ENCODE assay signal across 15 mouse cellular contexts in the genomic region with DNA sequence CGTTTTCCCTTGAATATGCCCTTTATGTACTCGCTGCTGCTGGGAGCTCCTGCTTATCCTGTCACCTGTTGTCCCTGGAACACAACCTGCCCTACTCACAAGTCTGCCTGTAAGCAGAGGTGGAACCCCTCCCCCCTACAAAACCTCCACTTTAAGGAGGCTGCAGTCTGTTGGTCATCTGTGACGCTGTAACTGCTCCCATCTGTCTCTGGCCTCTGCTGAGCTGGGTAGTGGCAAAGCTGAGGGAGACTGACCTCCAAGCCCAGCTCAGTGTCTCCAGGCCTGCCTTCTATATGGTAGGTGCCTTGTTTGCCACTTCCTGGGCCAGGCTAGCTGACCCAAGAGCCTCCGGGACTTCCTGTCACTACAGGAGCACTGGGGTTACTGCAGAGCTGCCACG.
DNase-seq lines count a peak whose midpoint lies in the region; ATAC-seq and TF ChIP-seq lines count a peak whose summit lies in the region.
"Had no signal": no experiment of that assay in that cellular context is flagged by ENCODE, and none has a peak within 500 bp of the region (broad histone marks: within the 10 kb centered on the region; RNA-seq: fewer than 3 reads in every experiment).

No protein-coding gene starts in this region.

- H3K79me2 ChIP-seq in heart, adult 2 months (replicated peaks; ENCODE audit: control insufficient read depth, insufficient read depth, low read length): no peaks in the 10 kb centered on the region

- peak overlapping the region; percentile 77 for H3K27ac ChIP-seq in heart, adult 2 months
- peak overlapping the region; percentile 62 for H3K27ac ChIP-seq in kidney, embryonic 15.5 days
- peak overlapping the region; percentile 66 for H3K27ac ChIP-seq in embryonic facial prominence, embryonic 10.5 days (replicated peaks)
- H3K27ac ChIP-seq: embryonic facial prominence, embryonic 15.5 days; heart, embryonic 13.5 days; hindbrain, embryonic 15.5 days; liver, embryonic 14.5 days had no signal

- no peak for TF ChIP-seq CTCF in heart, adult 2 months (IDR thresholded peaks at IDR 0.05)

- peak; percentile 80 for ATAC-seq in kidney, embryonic 15.5 days (replicated peaks; ENCODE audit: low FRiP score)
- ATAC-seq: forebrain, postnatal 0 days had no signal

- H3K9me3 ChIP-seq in kidney, embryonic 15.5 days (replicated peaks): no peaks in the 10 kb centered on the region
- no peaks in the 10 kb centered on the region for H3K9me3 ChIP-seq in embryonic facial prominence, embryonic 10.5 days
- H3K9me3 ChIP-seq: embryonic facial prominence, embryonic 15.5 days; heart, embryonic 13.5 days; hindbrain, embryonic 15.5 days had no signal

- H3K4me2 ChIP-seq in kidney, embryonic 15.5 days: no peak overlapping the region
- H3K4me2 ChIP-seq: embryonic facial prominence, embryonic 15.5 days; heart, embryonic 13.5 days; hindbrain, embryonic 15.5 days had no signal

- H3K4me3 ChIP-seq in heart, adult 2 months: no peak overlapping the region
- H3K4me3 ChIP-seq in kidney, embryonic 15.5 days (replicated peaks): no peak overlapping the region
- H3K4me3 ChIP-seq in embryonic facial prominence, embryonic 10.5 days: no peak overlapping the region
- H3K4me3 ChIP-seq: embryonic facial prominence, embryonic 15.5 days; heart, embryonic 13.5 days; hindbrain, embryonic 15.5 days had no signal

- intact Hi-C loops in heart, adult 2 months (cut with DNase I): loop anchor here (5.0 kb wide), 1 partner anchor 60 kb away; no protein-coding TSS in a partner anchor
- intact Hi-C loops in left cerebral cortex, postnatal 36 days (cut with DNase I): no loop called here

- no peak for TF ChIP-seq POLR2A in heart, adult 2 months (IDR thresholded peaks at IDR 0.05; ENCODE audit: insufficient read depth, low read depth, low read length)

- DNase-seq in heart, adult 2 months: no peak
- no peak for DNase-seq in heart, adult 11 months
- no peak for DNase-seq in kidney, postnatal 25 days
- DNase-seq in A20 (ENCODE audit: low read depth, low spot score): peak; percentile 39
- peak; percentile 30 for DNase-seq in embryonic facial prominence, embryonic 10.5 days (ENCODE audit: low spot score)
- DNase-seq in left cerebral cortex, postnatal 36 days (ENCODE audit: low spot score in 2 of 2): no peak
- DNase-seq: cerebellum, adult 8-10 months; forebrain, postnatal 0 days; left cerebral cortex, postnatal 4 days; lung, postnatal 10 days had no signal

- peaks cover 8% of the 10 kb centered on the region; the same call in 1 of the 2 replicates for H3K4me1 ChIP-seq in heart, adult 2 months (ENCODE audit: control insufficient read depth, insufficient read depth, low read length)
- H3K4me1 ChIP-seq in kidney, embryonic 15.5 days: peaks cover 34% of the 10 kb centered on the region
- H3K4me1 ChIP-seq in embryonic facial prominence, embryonic 10.5 days: peaks cover 37% of the 10 kb centered on the region

- TF ChIP-seq EP300 in heart, adult 2 months (IDR thresholded peaks at IDR 0.05; ENCODE audit: insufficient read depth, low read depth, low read length): no peak

- 58% methylated on average over 5 of the region's 5 CpGs for WGBS in heart, adult 2 months
- WGBS in kidney, embryonic 15.5 days: 48% methylated on average over 5 of the region's 5 CpGs
- WGBS in embryonic facial prominence, embryonic 10.5 days: 49% methylated on average over 5 of the region's 5 CpGs

- H3K36me3 ChIP-seq in heart, adult 2 months (ENCODE audit: control insufficient read depth, insufficient read depth, low read length): no peaks in the 10 kb centered on the region
- H3K36me3 ChIP-seq in kidney, embryonic 15.5 days: peaks cover 27% of the 10 kb centered on the region
- H3K36me3 ChIP-seq in embryonic facial prominence, embryonic 10.5 days (replicated peaks): peaks cover 70% of the 10 kb centered on the region
- H3K36me3 ChIP-seq: hindbrain, embryonic 15.5 days had no signal

- no peaks in the 10 kb centered on the region for H3K27me3 ChIP-seq in heart, adult 2 months (ENCODE audit: control insufficient read depth, insufficient read depth, low read length)
- no peaks in the 10 kb centered on the region for H3K27me3 ChIP-seq in kidney, embryonic 15.5 days
- H3K27me3 ChIP-seq in embryonic facial prominence, embryonic 10.5 days (replicated peaks; ENCODE audit: low read depth, poor library complexity, severe bottlenecking): no peaks in the 10 kb centered on the region
- H3K27me3 ChIP-seq: embryonic facial prominence, embryonic 15.5 days; heart, embryonic 13.5 days; hindbrain, embryonic 15.5 days had no signal

- H3K9ac ChIP-seq in heart, adult 2 months (ENCODE audit: low read depth, low read length): peak overlapping the region; percentile 15; the same call in 1 of the 2 replicates
- H3K9ac ChIP-seq in kidney, embryonic 15.5 days: no peak overlapping the region
- H3K9ac ChIP-seq: embryonic facial prominence, embryonic 15.5 days; forebrain, postnatal 0 days; heart, embryonic 13.5 days; hindbrain, embryonic 15.5 days; liver, embryonic 14.5 days had no signal

Comparison
In these comparisons a context has a peak if more than half of its experiments do, and no peak if none do; other contexts are left out.
1. DNase-seq: peak in A20 (single experiment) and embryonic facial prominence, embryonic 10.5 days (single experiment); none in heart, adult 2 months (0 of 2), heart, adult 11 months (single experiment), kidney, postnatal 25 days (0 of 2) and left cerebral cortex, postnatal 36 days (0 of 2).
2. Peak in every context shown above with its lines, with median percentiles within 50 percentile points of each other: H3K27ac ChIP-seq.